Mouse (Mus musculus) liver, embryonic 15.5 days (tissue): ENCODE measurements around the gene Ucp1. TPM values are rescaled to one million over a fixed set of nuclear protein-coding genes. Genes with fewer than 3 reads are reported as not detected.

ENCODE experiments used
- ATAC-seq: fragments of 200-750 bp; cut with Nextera tagmentation; 2 replicates; pipeline ENCODE4 v1.8.0; 2017; ENCODE audit warnings: moderate number of reproducible peaks, mild to moderate bottlenecking, moderate library complexity; ENCODE audit not compliant: insufficient read depth
- H3K27ac ChIP-seq: fragments of 300-500 bp; sonication (generic); replicated peaks from 2 replicates; pipeline ENCODE4 v1.5.1; 2015; ENCODE audit warnings: mild to moderate bottlenecking, inconsistent platforms
- H3K27me3 ChIP-seq: fragments of 300-500 bp; sonication (generic); 2 replicates; pipeline ENCODE4 v1.6.1; 2015; ENCODE audit warnings: mild to moderate bottlenecking, inconsistent platforms
- H3K36me3 ChIP-seq: fragments of 300-500 bp; sonication (generic); replicated peaks from 2 replicates; pipeline ENCODE4 v1.6.1; 2015; ENCODE audit warnings: moderate library complexity, mild to moderate bottlenecking, inconsistent platforms
- H3K4me1 ChIP-seq: fragments of 300-500 bp; sonication (generic); replicated peaks from 2 replicates; pipeline ENCODE4 v1.6.1; 2015; ENCODE audit warnings: inconsistent platforms
- H3K4me2 ChIP-seq: fragments of 300-500 bp; sonication (generic); 2 replicates; pipeline ENCODE4 v1.6.1; 2015; ENCODE audit warnings: moderate library complexity, mild to moderate bottlenecking, inconsistent platforms
- H3K4me3 ChIP-seq: fragments of 300-500 bp; sonication (generic); replicated peaks from 2 replicates; pipeline ENCODE4 v1.5.1; 2015; ENCODE audit warnings: mild to moderate bottlenecking, inconsistent platforms
- H3K9ac ChIP-seq: fragments of 300-500 bp; sonication (generic); 2 replicates; pipeline ENCODE4 v1.6.1; 2015; ENCODE audit warnings: moderate library complexity, mild to moderate bottlenecking, inconsistent platforms
- H3K9me3 ChIP-seq: fragments of 300-500 bp; sonication (generic); replicated peaks from 2 replicates; pipeline ENCODE4 v1.6.1; 2016; ENCODE audit warnings: inconsistent platforms
- WGBS: fragments of 180-500 bp; shearing (Covaris S2); methylation state at CpG from one replicate; pipeline ENCODE4 v1.1.7; 2015; ENCODE audit warnings: mixed read lengths; ENCODE audit not compliant: insufficient replicate concordance; 5-methylcytosine and 5-hydroxymethylcytosine counted together
- polyA plus RNA-seq: library from polyadenylated mRNA; unstranded; fragments of >200 nt; fragmentation: Nextera tagmentation; extraction: Ambion mirVana; gene quantifications from 2 replicates; pipeline ENCODE4 v1.2.1, GENCODE M21; 2015

Gene Ucp1
- polyA plus RNA-seq = not detected in 2 replicates

DNA sequence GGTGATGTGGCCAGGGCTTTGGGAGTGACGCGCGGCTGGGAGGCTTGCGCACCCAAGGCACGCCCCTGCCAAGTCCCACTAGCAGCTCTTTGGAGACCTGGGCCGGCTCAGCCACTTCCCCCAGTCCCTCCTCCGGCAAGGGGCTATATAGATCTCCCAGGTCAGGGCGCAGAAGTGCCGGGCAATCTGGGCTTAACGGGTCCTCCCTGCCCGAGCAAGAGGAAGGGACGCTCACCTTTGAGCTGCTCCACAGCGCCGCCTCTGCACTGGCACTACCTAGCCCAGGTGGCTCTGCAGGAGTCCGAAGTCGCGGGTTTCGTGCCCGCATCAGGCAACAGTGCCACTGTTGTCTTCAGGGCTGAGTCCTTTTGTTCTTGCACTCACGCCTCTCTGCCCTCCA lies at the start of gene Ucp1:
Gene Ucp1, plus strand, starts transcription at position 177 of the 400 bp plus-strand sequence.
- H3K9me3 ChIP-seq = no peaks in the 10 kb centered on the region
- no peak for ATAC-seq
- no peak within 1 kb of the TSS for H3K4me3 ChIP-seq
- no peak within 1 kb of the TSS for H3K9ac ChIP-seq
- H3K27me3 ChIP-seq = peaks cover 34% of the 10 kb centered on the region
- H3K27ac ChIP-seq = no peak within 1 kb of the TSS
- no peak within 1 kb of the TSS for H3K4me2 ChIP-seq
- no peaks in the 10 kb centered on the region for H3K4me1 ChIP-seq
- H3K36me3 ChIP-seq = no peaks in the 10 kb centered on the region
- 4% methylated on average over 20 of the region's 20 CpGs for WGBS

DNA sequence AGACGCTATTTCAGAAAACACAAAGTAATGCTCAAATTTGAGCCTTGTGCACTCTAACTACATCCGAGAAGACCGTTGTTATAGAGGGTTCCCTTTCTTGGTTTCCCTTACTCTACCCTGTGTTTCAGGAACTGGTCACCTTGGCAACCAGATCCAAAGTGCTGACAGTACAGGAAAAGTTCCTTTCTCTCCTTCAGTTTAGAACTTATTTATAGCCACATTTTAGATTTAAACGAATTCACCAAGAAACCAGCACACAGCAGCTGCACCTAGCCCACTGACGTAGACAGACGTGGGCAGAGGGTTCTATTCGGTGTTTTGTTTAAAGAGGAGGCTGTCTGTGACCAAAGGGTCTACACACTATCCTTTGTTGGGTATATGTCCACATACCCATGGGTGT lies 46.0 kb upstream of the Ucp1 start:
- no peak overlapping the region for H3K4me2 ChIP-seq
- no peaks in the 10 kb centered on the region for H3K36me3 ChIP-seq
- ATAC-seq = no peak
- H3K27me3 ChIP-seq = no peaks in the 10 kb centered on the region
- H3K4me3 ChIP-seq = no peak overlapping the region
- H3K9ac ChIP-seq = no peak overlapping the region
- H3K27ac ChIP-seq = no peak overlapping the region
- H3K4me1 ChIP-seq = no peaks in the 10 kb centered on the region
- WGBS = 44% methylated on average over 7 of the region's 7 CpGs
- no peaks in the 10 kb centered on the region for H3K9me3 ChIP-seq

DNA sequence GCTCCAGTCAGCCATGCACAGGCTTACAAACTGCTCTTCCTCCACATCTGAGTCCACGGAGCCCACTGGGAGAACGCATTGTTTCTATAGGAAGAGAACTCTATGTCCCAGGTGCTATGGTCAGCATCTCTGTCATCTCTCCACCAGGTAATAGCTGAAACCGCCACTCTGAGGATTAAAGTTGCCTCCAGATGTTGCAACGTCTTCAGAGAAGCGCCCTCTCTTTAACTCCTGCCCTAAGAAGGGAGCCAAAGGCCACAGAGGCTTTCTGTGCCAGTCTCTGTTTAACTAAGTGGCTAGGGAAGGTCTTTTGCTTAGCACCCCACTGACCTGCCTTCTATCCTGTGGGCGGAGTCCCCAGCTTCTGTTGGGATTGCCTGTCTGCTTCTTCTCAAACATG lies 39.3 kb upstream of the Ucp1 start:
- no peaks in the 10 kb centered on the region for H3K9me3 ChIP-seq
- WGBS = 68% methylated on average over 6 of the region's 6 CpGs
- no peak for ATAC-seq

DNA sequence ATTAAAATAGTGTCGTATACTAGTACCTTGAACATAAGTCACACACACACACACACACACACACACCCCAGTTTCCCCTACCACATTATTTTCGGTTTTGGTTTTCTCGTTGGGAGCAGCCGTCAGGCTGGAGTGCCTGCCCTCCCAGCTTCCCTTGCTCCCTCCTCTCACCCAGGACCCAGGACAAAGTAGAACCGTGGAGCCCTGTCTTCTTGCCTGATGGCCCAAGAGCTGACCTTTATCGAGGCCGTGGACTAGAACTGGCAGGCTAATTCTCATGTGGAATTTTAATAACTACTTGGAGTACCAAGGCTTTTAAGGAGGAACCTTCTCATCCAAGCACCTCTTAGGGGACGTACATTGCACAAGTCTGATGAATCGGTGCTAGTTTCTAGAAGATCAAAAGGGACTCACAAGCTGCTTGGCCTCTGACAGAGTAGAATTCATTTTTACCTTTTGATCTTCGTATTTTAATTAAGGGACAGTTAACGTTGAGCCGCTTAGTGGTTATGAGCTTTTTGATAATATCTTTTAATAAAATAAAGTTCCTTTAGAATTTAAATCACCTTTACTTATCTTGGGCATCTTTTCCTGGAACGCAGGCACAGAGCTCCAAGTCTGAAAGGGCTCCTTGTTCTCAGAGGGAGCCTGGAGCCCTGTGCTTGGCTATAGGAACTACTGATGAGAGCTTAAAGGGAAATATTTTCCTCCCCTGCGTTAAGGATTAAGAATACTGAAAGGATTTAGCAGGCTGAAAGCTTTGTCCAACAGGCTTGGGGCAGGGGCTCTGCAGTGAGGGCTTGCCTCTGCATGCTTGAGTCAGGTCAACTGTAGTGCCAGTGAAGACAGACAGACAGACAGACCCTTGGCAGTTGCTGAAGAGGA lies 38.5 kb upstream of the Ucp1 start:
- no peak for ATAC-seq
- Histone ChIP-seq H3K9me3 (no peaks in the 10 kb centered on the region), H3K27me3 (no peaks in the 10 kb centered on the region), H3K4me2 (no peak overlapping the region), H3K9ac (no peak overlapping the region), H3K4me1 (no peaks in the 10 kb centered on the region), H3K27ac (no peak overlapping the region), H3K4me3 (no peak overlapping the region), H3K36me3 (no peaks in the 10 kb centered on the region)
- WGBS = 73% methylated on average over 14 of the region's 14 CpGs

More for the DNA sequence above, 39.3 kb upstream of the Ucp1 start:
- Histone ChIP-seq H3K27ac (no peak overlapping the region), H3K4me3 (no peak overlapping the region), H3K27me3 (no peaks in the 10 kb centered on the region), H3K4me2 (no peak overlapping the region), H3K4me1 (no peaks in the 10 kb centered on the region), H3K9ac (no peak overlapping the region), H3K36me3 (no peaks in the 10 kb centered on the region)

DNA sequence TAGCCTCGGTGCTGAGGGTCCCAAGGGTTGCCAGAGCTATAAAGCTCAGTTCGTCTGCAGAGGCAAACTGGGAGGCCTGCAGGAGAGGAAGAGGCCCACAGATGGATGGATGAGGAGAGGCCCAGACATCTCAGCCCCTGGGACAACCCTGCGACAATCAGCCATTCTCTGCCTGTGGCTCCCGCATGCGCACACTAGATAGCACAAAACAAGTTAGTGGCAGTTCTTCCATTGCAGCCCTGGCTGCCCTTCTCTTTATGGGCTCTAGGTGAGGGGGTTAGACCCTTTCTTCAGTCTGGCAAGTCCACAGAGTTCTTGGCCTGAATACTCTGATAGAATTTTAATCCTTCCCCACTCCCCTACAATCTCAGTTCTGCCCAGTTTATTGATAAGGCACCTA lies 37.4 kb upstream of the Ucp1 start:
- WGBS = 47% methylated on average over 5 of the region's 5 CpGs

DNA sequence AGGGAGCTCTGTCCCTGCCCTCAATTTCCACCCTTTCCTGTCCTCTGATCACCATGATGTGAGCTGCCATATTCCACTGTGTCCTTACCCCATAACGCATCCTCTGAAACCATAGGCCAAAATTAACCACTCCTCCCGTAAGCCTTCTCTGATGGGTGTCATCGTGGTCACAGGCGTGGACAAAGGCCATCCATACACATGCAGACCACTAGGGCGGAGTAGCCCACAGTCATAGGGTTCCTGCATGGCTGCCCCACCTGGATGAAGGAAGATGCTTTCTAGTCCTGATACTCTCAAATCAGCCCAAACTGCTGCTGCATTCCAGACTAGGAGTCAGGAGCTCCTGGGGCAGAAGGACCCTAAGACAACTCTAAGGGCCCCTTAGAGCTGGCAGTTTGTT lies 32.5 kb upstream of the Ucp1 start:
- no peaks in the 10 kb centered on the region for H3K36me3 ChIP-seq

More for the DNA sequence above, 37.4 kb upstream of the Ucp1 start:
- no peaks in the 10 kb centered on the region for H3K4me1 ChIP-seq
- no peaks in the 10 kb centered on the region for H3K36me3 ChIP-seq
- no peaks in the 10 kb centered on the region for H3K9me3 ChIP-seq
- H3K4me2 ChIP-seq = no peak overlapping the region
- H3K9ac ChIP-seq = no peak overlapping the region
- H3K4me3 ChIP-seq = no peak overlapping the region
- no peaks in the 10 kb centered on the region for H3K27me3 ChIP-seq
- ATAC-seq = no peak
- no peak overlapping the region for H3K27ac ChIP-seq

DNA sequence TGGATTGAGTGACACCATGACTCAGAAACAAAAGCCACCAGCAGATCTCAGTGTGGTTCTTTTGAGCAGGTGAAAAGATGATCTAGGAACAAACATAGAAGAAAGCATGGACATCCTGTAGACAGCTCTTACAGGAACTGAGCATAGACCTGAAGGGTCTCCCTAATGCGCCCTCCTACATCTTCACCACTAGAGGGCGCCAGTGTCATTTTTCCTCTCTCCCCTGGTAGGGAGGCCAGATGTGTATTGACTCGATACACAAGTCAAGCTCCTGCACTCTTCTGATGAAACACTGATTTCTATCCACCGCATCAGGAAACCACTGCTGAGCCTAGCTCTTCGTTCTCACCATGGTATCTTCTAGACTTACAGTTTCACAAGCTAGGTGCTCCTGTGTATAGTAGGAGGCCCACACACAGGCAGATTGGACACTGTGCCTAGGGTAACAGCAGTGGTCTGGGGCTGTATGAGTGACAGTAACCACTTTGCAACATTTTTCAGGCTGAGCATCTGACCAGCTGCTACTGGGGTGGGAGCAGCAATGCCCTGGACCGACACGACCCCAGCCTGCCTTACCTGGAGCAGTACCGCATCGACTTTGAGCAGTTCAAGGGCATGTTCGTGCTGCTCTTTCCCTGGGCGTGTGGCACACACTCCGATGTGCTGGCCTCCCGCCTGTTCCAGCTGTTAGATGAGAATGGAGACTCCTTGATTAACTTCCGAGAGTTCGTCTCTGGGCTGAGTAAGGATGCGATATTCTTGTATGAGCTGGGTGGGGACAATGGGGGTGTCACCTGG lies 29.5 kb upstream of the Ucp1 start:
- Histone ChIP-seq H3K9ac (no peak overlapping the region), H3K4me2 (no peak overlapping the region), H3K9me3 (no peaks in the 10 kb centered on the region), H3K27me3 (no peaks in the 10 kb centered on the region), H3K4me1 (no peaks in the 10 kb centered on the region), H3K36me3 (no peaks in the 10 kb centered on the region), H3K27ac (no peak overlapping the region), H3K4me3 (no peak overlapping the region)
- 59% methylated on average over 16 of the region's 16 CpGs for WGBS
- peak; percentile 69; the same call in 1 of the 2 replicates for ATAC-seq

More for the DNA sequence above, 32.5 kb upstream of the Ucp1 start:
- Histone ChIP-seq H3K4me2 (no peak overlapping the region), H3K9me3 (no peaks in the 10 kb centered on the region), H3K27ac (no peak overlapping the region), H3K4me1 (no peaks in the 10 kb centered on the region), H3K9ac (no peak overlapping the region), H3K4me3 (no peak overlapping the region), H3K27me3 (no peaks in the 10 kb centered on the region)
- 61% methylated on average over 5 of the region's 5 CpGs for WGBS
- ATAC-seq = no peak

DNA sequence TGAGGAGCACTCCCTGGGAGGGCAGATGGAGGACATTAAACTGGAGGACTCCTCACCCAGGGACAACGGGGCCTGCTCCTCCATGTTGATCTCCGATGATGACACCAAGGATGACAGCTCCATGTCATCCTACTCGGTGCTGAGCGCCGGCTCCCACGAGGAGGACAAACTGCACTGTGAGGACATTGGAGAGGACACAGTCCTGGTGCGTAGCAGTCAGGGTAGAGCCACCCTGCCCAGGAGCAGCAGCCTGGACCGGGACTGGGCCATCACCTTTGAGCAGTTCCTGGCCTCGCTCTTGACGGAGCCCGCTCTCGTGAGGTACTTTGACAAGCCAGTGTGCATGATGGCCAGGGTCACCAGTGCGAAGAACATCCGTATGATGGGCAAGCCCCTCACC lies 19.0 kb upstream of the Ucp1 start:
- Histone ChIP-seq H3K27ac (no peak overlapping the region), H3K4me2 (no peak overlapping the region), H3K4me1 (no peaks in the 10 kb centered on the region), H3K9me3 (no peaks in the 10 kb centered on the region), H3K27me3 (no peaks in the 10 kb centered on the region), H3K4me3 (no peak overlapping the region), H3K36me3 (no peaks in the 10 kb centered on the region), H3K9ac (no peak overlapping the region)
- ATAC-seq = no peak
- WGBS = 79% methylated on average over 14 of the region's 14 CpGs

DNA sequence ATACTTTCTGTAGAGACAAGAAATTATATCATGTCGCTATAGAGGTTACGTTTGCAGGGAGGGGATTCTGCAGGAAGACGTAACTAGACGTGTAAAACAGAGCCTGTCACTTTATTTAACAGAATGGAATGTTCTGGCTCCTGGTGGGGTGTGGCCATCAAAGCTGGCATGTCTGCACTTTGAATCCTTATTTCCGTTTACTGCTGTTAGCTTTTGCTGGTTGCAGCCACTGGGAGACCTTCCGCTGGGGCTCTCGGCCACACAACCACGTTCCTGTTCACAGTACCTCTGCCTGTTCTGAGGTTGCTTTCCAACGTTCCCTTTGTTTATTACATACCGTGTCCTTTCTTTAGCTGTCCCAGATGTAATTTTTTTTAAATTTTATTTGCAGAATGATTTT lies 17.7 kb upstream of the Ucp1 start:
- WGBS = 70% methylated on average over 10 of the region's 10 CpGs
- Histone ChIP-seq H3K9ac (no peak overlapping the region), H3K4me2 (no peak overlapping the region), H3K27me3 (no peaks in the 10 kb centered on the region), H3K9me3 (no peaks in the 10 kb centered on the region), H3K4me1 (no peaks in the 10 kb centered on the region), H3K27ac (no peak overlapping the region), H3K36me3 (no peaks in the 10 kb centered on the region), H3K4me3 (no peak overlapping the region)
- no peak for ATAC-seq

DNA sequence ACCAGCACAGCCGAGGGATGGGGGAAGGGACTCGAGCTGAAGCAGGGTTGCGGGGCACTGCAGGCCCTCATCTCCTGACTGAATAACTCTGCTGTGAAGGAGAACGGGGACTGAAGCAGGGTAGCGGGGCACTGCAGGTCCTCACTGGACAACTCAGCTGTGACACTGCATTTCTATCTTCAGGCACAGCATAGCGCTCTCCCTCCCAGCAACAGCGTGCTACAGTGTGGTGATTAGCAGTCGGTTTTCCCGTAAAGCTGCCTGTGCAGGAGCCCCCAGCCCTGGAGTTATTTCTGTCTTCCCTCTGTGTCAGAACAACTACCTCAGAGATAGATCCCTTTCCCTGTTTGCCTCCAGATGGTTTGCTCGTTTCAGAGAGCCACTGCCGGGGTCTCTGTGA lies 15.7 kb upstream of the Ucp1 start:
- 44% methylated on average over 11 of the region's 11 CpGs for WGBS
- Histone ChIP-seq H3K4me3 (no peak overlapping the region), H3K9ac (no peak overlapping the region), H3K4me1 (no peaks in the 10 kb centered on the region), H3K27ac (no peak overlapping the region), H3K36me3 (no peaks in the 10 kb centered on the region), H3K27me3 (no peaks in the 10 kb centered on the region), H3K4me2 (no peak overlapping the region), H3K9me3 (no peaks in the 10 kb centered on the region)
- ATAC-seq = no peak

DNA sequence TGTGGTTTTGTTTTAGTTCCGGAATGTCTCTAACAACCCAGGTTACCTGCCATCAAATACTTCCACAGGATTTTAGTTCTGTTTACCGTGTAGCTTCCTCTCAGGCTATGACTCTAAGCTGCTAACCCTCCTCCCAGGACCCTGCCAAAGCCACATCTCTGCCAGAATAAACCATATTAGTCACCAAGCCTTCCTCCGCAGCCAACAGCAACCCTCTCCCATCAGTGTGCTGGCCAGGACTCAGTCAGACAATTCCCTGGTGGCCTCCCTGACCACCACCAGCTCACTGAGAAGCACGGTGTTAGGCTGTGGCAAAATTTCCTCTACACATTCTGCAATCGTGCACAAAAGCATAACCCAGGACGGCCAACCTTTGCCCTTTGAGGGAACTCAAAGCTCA lies 11.7 kb upstream of the Ucp1 start:
- Histone ChIP-seq H3K4me1 (no peaks in the 10 kb centered on the region), H3K4me3 (no peak overlapping the region), H3K27ac (no peak overlapping the region), H3K36me3 (no peaks in the 10 kb centered on the region), H3K9me3 (no peaks in the 10 kb centered on the region), H3K27me3 (no peaks in the 10 kb centered on the region), H3K4me2 (no peak overlapping the region), H3K9ac (no peak overlapping the region)
- no peak for ATAC-seq
- WGBS = 62% methylated on average over 6 of the region's 6 CpGs
